Mouse (Mus musculus): ENCODE data around the gene Epb41l3.
A peak's percentile ranks its signal among the peaks of the same experiment; 100 is the strongest.

The Epb41l3 gene

DNA sequence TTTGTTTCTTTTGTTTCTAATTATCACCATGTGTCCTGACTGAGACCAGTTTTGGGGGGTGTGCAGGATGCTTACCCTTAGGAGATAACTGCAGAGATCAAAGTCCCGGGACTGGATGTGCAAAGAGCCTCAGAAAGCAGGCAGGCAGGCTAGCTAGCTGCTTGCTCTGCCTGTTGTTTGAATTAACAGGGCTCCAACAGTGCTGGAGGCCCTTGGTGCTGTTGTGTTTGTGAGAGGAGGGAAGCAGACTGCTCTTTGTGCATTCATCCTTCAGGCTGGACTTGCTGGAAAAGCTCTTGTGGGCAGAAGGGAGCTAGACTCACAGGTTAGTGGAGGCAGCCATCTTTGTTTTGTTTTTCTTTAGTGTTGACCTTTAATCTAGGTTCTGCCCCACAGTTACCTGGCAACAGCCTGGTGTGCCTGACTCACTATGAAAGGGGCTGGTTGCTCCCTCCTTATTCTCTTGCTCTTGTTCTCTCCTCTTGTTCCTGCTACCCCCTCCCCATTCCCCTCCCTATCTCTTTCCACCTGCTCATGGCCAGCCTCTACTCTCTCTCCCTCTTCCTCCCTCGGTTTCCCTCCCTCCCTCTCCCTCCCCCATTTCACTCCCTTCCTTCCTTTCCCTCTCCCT is 117.5 kb downstream of the Epb41l3 start:
- no peak for DNase-seq

DNA sequence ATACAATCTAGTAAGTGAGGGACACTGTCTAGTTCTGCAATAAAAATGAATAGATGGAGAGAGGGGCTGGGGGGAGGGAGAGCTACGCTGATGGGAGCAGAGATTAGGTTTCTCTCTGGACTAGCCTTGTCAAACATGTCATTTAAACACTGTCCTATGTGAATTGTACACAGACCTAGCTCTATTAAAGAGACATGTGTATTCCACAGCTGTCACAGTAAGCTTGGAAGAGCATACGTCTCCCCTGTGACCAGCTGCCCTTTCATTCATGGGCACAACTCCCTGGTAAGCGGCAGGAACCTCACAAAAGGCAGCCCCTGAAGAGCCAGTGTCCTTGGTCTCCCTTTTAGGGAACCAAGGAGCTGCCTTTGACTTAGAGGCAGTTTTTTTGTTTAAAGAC is 119.1 kb downstream of the Epb41l3 start:
- no peak for DNase-seq

DNA sequence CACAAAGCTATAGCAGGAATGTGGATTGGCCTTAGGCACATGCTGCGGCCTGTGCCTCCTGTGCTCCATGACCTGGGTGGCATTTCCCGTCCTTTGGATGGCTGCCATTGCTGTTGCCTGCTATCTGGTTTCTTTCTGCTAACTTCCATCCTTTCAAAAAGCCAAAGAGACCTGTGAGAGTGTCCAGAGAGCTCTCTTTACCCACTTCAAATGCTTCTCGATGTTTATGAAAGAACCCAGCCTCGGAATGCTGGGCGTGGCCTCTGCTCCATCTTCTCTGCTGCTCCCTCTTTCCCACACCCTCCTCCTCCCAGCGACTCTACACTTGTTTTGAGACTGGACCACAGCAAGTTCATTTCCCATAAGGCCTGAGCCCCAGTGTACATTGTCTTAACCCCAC is 120.3 kb downstream of the Epb41l3 start:
- DNase-seq: no peak

DNA sequence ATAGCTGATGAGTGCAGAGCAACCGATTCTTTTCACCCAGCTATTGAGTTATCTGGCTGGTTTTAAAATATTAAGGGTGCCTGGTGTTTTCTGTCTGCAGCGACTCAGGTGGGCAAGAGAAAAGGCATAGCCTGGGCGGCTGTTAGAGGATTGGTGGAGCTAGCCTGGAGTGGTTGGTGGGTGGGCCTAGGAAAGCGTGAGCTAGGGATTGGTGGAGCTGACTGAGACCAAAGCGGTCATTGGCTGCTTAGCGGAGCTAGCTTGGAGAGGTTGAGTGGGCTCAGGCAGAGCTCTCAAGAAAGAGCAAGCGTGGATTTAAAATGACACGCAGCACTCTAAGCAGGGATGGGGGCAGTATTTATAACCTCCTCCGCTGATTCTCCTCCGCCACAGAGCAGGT is 121.2 kb downstream of the Epb41l3 start:
- no peak for DNase-seq

DNA sequence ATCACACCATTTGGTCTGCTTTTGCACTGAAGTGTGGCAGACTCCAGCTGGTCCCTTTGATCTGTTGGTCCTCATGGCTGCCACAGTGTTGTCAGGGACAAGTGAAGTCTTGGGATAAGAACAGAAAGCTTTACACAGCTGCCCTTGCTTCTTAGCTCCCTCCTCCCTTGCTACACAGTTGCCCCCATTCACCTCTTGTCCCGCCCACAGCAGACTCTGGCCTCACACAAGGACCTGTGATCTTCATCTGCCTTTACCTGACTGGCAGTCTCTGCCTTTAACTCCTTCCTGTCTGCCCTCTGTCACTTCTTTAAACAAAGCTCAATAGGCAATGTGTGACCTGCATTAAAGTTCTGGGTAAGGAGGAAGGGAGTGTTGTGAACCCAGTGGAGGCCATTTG is 123.3 kb downstream of the Epb41l3 start:
- no peak for DNase-seq

DNA sequence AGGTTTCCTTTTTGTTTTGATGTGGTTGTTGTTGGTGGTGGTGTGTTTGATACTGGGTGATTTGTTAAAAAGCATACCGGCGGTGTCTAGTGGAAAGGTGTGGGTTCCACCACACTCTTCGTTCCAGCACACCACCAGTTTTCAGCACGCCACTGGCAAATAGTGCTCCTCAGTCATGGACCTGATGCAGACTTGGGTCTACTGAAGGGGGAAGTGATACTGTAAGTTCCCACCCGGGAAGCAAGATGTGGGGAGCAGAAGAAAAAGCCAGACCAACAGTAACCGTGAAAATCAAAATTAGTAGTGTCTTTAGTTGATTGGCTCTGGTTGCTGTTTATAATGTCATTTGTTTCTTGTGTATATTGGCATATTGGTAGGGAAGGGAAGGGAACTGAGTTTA is 124.3 kb downstream of the Epb41l3 start:
- DNase-seq: no peak

DNA sequence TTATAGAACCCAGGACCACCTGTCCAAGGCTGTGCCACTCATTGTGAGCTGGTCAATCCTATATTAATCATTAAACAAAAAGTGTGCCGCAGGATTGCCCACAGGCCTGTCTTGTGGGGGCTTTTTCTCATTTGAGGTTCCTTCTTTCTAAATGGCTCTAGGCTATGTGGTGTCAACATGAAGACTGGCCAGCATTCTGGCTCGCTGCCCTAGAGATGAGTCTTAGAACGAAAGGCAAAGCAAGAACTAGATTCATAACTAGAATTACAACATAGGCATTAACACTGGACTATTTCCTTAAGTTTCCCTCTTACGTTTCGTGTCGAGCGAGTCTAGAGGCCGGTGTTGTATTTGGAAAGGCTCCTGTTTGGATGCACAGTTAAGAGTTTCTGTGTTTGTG is 125.5 kb downstream of the Epb41l3 start:
- DNase-seq: peak; percentile 23 to 26

DNA sequence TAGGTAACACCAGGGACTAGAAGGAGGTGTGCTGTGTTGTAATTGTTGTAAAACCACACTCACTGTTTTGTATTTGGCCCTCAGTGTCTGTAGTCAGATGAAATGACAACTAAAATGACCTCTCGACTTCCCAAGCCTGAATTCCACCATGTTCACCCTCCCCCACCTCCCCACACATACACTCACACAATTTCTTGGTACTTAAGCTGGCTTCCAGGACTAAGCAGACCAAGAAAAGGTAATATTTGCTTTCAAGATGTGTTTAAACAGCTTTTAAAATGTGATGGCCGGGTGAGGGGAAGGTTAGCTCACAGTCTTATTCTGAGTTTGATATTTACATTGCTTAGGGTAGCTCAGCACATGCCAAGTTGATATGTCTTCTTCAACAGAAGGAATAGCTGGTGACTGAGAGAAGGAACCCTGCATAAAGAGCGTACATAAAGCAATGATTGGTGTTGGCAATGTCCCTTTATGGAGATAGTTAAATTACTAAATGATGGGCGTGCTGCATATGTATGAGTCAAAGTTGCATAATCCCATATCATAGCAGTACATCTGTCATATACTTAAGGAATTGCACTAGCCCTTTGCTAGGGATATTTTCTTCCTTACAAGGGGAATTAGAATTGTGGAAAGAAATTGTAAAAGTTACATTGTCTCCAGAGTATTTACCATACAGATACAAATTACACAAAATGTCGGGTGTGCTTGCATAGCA is 130.0 kb downstream of the Epb41l3 start:
- no peak for DNase-seq

DNA sequence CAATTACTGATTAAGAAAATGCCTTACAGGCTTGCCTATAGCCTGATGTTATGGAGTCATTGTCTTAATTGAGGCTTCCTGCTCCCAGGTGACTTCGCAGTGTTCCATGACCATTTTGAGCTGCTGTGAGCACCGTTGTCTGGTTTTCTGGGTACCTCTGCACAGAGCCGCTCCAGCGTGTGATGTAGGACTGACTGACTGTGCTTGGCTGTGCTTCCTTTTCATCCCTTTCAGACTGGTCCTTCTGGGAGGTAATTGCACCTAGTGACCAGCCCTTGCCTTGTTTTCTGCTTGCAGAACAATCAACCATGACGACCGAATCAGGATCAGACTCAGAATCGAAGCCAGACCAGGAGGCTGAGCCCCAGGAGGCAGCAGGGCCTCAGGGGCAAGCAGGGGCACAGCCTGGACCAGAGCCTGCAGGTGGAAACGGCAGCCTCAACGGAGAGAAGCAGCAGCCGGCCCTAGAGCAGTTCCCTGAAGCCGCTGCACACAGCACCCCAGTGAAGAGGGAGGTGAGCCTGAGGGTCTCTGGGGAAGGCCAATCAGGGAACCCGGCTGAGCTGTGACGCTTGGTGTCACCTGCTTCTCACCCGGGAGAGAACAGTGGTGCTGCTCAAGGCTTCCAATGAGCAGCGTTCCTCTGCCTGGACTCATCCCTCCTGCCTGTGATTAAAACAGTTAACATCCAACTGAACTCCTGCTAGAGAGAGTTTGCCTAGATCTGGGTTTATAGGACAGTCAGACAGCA is 132.3 kb downstream of the Epb41l3 start:
- no peak for DNase-seq

DNA sequence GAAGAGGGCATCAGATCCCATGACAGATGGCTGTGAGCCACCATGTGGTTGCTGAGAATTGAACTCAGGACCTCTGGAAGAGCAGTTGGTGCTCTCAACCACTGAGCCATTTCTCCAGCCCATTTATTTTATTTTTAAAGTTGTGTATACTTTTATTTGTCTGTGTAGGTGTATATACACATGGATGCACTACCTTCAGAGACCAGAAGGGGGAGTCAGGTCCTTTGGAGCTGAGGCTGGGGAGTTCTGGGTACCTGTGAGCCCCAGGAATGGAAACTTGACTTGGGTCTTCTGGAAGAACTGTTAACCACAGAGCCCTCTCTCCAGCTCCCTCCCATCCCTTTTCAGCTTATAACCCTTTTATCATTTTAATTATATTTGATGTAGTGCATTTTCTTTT is 135.6 kb downstream of the Epb41l3 start:
- peak; percentile 21 to 30 for DNase-seq

DNA sequence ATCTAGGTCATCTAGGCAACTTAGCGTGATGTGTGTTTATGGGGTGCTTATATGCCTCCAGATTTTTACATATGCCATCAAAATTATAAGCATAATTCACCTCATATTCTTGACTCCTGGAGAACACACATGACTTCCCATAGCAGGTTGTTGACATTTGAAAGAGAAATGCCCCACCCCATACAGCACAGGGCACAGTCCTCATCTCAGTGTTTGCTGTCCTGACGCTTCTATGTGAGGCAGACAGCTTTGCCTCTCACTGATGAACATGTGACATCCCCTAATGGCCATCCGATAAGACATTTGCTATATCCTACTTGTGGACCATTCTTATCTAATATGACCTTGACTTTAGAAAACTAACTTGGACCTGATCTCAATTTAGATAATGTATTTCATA is 140.6 kb downstream of the Epb41l3 start:
- DNase-seq: no peak

DNA sequence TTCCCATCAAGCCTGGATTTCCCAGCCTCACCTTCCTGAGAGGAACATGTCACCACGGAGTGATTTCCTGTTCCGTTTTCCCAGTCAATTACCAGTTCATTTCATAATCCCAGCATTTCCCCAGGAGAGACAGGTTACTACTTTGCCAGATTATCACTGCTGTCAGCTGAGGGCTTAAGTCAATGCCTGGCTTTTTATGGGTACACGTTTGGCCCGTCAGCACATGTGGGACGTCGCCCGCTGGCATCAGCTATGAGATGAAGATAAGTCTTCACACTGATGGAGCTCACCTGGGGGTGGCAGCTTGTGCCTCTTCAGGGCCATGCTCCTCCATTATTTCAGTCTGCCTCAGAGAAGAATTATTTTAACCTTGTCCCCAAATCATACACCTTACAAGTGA is 145.4 kb downstream of the Epb41l3 start:
- no peak for DNase-seq

DNA sequence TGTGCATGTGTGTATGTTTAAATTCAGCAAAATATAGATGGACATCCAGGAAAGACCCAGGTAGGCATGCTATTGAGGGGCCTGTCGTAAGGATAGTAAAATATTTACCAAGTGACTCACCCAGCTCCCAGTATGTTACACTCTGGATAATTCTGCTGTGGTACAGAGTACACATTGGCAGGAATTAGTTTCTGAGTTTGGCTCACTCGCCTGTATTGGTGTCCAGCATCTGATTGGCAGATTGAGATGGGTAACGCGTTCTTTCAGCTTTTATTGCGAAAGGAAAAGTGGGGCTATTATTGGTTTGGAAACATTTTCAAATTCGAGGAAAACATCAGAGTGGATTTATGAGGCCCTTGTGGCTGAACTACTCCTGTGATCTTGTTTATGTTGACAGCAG is 145.9 kb downstream of the Epb41l3 start:
- no peak for DNase-seq

DNA sequence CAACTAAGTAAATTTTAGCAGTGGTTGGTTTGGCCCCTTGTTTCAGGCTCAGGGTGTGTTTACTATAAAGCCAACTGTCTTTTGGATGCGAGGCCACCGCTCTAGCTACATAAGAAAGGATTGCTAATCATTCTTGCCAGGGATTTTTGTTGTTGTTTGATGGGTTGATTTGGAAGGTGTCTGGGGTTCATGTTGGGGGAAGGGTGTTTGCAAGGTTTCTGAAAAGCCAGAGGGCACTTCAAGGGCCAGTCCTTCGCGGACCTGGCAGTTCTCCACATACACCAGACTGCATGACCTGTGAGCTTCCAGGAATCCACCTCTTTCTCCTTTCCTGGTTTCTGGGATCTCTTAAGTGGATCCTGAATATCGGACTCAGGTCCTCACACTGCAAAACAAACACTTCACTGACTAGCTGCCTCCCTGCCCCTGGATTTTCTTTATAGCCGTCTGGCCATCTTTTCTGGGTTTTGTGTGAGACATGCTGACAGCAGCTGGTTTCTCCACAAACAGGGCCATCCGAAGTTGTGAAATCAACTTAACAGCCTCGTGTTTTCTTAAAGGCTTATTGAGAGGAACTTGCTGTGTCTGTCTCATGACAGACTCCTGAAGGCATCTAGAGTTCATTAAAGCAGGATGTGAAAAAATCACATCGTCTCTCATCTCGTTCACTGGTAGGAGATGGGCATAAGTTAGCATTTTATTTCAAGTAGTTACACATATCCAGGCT is 146.6 kb downstream of the Epb41l3 start:
- no peak for DNase-seq

DNA sequence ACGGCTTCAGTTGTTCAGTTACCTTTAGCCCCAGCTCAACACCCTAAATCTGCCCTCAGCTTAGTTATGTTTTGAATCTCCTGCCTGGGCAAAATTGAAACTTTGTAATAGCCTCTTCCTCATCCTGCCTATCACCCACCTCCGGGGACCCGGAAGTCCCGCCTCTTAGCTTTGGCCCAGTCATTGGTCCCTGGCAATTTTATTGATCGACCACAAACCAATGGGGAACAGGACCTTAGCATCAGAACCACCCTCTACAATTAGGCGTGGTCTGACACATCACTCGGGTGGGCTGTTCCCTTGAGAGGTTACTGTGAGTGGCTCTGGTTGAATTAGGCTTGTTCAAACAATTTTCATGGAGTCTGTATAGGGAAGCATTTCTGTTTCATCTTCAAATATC is 150.5 kb downstream of the Epb41l3 start:
- no peak for DNase-seq

DNA sequence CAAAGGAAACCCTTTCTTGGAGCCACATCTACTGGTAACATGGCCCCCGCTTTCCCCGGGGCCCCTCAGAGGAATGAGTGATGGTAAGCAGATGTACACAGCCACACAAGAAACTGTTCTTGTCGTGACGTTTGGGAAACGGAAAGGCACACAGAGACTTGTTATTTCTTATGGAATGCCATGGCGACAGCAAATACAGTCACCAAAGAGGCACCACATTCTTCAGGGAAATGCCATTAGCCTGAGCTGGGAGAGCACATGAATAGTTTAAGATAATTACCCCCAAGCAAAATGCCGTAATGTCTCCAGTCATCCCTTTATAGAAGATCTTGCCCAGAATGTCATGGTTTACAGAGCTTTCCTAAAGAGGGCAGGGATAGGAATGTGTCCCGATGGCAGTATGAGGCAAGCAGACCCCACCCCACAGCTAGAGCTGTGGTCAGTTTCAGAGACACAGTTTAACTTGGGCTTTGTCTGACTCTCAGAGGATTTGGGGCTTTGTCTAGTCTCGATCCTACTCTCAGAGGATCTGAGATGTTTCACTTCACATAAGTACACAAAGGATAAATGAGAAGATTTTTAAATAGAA is 152.0 kb downstream of the Epb41l3 start:
- DNase-seq: no peak

DNA sequence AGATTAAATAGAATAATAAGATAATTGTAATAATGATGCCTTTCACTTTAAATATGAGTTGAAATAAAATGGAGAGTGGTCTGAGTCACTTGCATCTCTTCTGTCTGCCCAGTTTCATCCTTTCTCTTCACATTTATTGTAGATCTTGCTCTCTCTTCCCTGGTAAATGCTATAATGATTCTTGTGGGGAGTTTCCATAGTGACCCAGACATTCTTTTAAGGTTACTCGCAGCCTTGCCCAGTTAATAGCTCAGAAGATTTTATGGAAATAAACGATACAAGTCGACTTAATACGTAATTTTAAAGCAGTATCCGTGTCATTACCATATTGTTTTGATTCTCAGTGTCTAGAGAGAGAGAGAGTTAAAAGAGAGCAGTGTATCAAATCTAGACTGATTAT is 154.0 kb downstream of the Epb41l3 start:
- DNase-seq: no peak

DNA sequence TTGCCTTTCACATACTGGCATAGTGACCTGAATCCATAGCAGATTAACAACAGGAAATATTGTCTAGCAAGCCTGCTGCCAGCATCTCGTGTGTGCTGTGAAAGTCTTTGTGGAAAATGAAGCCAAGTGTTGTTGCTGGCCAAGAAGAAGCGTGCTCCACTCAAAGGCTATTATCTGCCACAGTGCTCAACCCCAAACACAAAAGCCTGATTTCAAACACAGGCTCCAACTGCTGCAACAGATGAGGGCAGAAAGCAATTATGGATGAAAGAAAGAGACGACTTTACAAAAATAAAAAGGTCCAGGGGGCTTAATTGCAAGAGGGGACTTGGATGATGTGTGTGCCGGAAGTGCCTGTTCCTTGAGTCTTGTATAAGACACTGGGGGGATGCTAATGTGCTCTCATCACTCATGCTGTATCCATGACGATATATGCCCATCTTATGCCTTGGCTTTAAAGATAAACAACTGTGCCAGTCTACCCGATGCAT is 154.7 kb downstream of the Epb41l3 start:
- peak; percentile 37 to 66 for DNase-seq

DNA sequence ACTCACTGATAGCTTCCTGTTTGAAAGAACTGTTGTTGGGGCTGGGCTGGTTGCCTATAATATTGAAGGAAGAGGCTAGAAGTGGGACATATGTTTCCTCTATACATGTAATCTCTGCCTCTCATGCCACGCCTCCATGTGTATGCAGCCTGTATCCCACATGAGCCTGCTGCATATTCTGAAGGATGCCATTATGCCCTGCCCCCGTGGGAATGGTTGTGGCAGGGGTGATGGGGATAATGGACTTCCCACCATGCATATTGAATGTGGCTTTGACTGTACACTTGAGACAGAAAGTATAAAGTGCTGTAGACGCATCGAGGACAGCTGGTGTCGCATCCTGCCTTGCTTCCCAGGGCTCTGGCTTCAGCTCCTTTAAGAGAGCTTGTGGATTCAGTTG is 155.9 kb downstream of the Epb41l3 start:
- peak in 1 of 2 experiments; percentile 20 for DNase-seq

DNA sequence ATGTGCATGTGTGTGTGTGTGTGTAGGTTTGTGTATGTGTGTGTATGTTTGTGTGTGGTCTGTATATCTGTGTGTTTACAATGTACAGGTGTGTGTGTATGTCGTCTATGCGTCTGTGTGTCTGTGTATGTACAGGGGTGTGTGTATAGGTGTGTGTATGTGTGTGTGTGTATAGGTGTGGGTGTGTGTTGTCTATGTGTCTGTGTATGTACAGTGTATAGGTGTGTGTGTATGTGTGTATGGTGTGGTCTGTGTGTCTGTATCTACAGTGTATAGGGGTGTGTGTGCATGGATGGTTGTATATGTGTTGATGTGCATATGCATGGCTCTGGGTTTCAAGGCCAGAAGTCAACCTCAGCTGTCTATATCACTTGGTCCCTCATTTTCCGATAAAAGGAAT is 161.7 kb downstream of the Epb41l3 start:
- DNase-seq: no peak

DNA sequence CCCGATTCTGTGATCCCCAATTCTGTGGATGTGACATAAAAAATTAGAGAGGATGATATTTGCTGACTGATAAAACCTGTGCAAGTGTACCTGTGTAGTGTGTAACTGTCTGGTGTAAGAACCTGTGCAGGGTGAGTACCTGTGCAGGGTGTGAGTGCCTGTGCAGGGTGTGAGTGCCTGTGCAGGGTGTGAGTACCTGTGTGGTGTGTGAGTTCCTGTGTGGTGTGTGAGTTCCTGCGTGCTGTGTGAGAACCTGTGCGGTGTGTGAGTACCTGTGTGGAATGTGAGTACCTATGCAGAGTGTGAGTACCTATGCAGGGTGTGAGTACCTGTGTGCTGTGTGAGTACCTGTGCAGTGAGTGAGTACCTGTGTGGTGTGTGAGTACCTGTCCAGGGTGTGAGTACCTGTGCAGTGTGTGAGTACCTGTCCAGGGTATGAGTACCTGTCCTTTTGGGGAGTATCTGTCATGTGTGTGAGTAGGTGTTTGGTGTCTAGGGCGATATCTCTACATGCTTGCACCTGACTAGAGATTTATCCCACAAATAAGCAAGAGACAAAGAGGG is 163.4 kb downstream of the Epb41l3 start:
- DNase-seq: no peak

DNA sequence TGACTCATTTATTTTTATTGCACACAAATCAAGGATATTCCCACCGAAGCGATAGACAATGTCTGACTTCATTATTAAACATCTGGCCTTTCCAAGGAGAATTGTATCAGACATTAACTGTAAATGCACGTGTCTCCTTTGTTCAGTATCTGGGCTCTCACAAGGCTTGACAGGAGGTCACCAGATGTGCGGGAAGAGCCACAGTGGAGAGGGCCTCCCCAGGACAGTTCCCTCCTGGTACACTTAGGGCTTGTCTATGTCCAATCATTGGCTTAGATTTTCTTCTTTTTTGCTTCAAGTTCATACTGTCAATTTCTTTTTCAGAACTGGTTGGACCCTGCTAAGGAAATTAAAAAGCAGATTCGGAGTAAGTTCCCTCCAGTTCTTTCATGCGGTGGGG is 163.9 kb downstream of the Epb41l3 start:
- DNase-seq: no peak

DNA sequence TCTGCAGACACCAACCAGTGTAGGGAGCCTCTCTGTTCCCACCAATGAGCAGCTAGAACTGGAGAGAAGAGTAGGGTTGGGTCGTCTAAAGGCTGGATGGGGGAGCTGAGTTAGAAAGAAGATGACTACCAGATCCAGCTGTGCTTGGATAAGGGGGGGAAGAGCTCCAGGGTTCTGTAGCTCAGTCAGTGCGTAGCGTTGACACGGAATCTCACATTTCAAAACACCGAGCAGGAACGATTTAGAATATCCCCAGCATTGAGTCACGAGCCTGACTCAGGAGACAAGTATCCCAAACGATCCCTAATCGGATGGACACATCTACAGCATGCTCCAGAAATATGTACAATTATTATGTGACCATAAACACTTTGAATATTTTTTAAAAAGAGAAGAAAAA is 180.4 kb downstream of the Epb41l3 start:
- DNase-seq: no peak

Data from cerebellum, postnatal 14 days (tissue).